Mouse (Mus musculus) lung, postnatal 0 days (tissue): Measurements from ENCODE around the gene Edar.
A peak's percentile ranks its signal among the peaks of the same experiment; 100 is the strongest.

Experiments used
- CTCF ChIP-seq: IDR thresholded peaks from 2 replicates; pipeline ENCODE4 v1.5.1; 2016; ENCODE audit warnings: antibody characterized with exemption, mild to moderate bottlenecking
- EP300 ChIP-seq: IDR thresholded peaks from 2 replicates; pipeline ENCODE4 v1.6.1; 2016; ENCODE audit warnings: antibody characterized with exemption, mild to moderate bottlenecking, control low read depth

- TF ChIP-seq CTCF, result no peak
- peak; percentile 59; the same call in 1 of the 2 replicates for TF ChIP-seq EP300
These were observed 70.7 kb downstream of the Edar start for GRCm38 (mm10) chr10:58604779-58605178.
